Mouse (Mus musculus) MEL (cell line): ENCODE results near the gene Trmu.

Source experiments
- CTCF ChIP-seq, 3 experiments: IDR thresholded peaks in 2 of 3; conservative IDR thresholded peaks in 1 of 3; 2 replicates each; pipeline ENCODE4 v1.5.1; 2011 to 2012; ENCODE audit warnings: low read length in 3 of 3, low read depth in 2 of 3, mild to moderate bottlenecking in 2 of 3, improper control_type of control experiment in 1 of 3, inconsistent platforms in 1 of 3, mixed read lengths in 1 of 3, moderate library complexity in 1 of 3; ENCODE audit not compliant: control insufficient read depth in 1 of 3, insufficient read depth in 1 of 3, poor library complexity in 1 of 3, severe bottlenecking in 1 of 3
- E2F4 ChIP-seq: IDR thresholded peaks from 2 replicates; pipeline ENCODE4 v1.6.1; 2011; ENCODE audit warnings: low read depth, low read length, improper control_type of control experiment, borderline replicate concordance
- GABPA ChIP-seq: IDR thresholded peaks from 2 replicates; pipeline ENCODE4 v1.6.1; 2012; ENCODE audit warnings: low read depth, mild to moderate bottlenecking, inconsistent platforms, low read length, improper control_type of control experiment, moderate library complexity
- HCFC1 ChIP-seq: IDR thresholded peaks from 2 replicates; pipeline ENCODE4 v1.6.1; 2012; ENCODE audit warnings: low read depth, mild to moderate bottlenecking, inconsistent platforms, low read length, improper control_type of control experiment, moderate library complexity
- MYC ChIP-seq: IDR thresholded peaks from 2 replicates; pipeline ENCODE4 v1.6.1; 2011; ENCODE audit warnings: low read depth, mild to moderate bottlenecking, low read length, improper control_type of control experiment, moderate library complexity
- POLR2A ChIP-seq, 2 experiments: IDR thresholded peaks; 2 replicates each; pipeline ENCODE4 v1.6.1; 2011 to 2012; ENCODE audit warnings: low read length in 2 of 2, mild to moderate bottlenecking in 2 of 2, control low read depth in 1 of 2, improper control_type of control experiment in 1 of 2, low read depth in 1 of 2, moderate library complexity in 1 of 2; ENCODE audit not compliant: control insufficient read depth in 1 of 2, insufficient read depth in 1 of 2, poor library complexity in 1 of 2
- POLR2AphosphoS2 ChIP-seq: IDR thresholded peaks from 2 replicates; pipeline ENCODE4 v1.6.1; 2011; ENCODE audit warnings: low read length, improper control_type of control experiment
- TAL1 ChIP-seq: IDR thresholded peaks from 2 replicates; pipeline ENCODE4 v1.6.1; 2012; ENCODE audit warnings: mild to moderate bottlenecking, inconsistent platforms, low read length, moderate library complexity, mixed read lengths
- ZMIZ1 ChIP-seq: IDR thresholded peaks from 2 replicates; pipeline ENCODE4 v1.6.1; 2012; ENCODE audit warnings: low read depth, mild to moderate bottlenecking, inconsistent platforms, low read length, improper control_type of control experiment, moderate library complexity

DNA sequence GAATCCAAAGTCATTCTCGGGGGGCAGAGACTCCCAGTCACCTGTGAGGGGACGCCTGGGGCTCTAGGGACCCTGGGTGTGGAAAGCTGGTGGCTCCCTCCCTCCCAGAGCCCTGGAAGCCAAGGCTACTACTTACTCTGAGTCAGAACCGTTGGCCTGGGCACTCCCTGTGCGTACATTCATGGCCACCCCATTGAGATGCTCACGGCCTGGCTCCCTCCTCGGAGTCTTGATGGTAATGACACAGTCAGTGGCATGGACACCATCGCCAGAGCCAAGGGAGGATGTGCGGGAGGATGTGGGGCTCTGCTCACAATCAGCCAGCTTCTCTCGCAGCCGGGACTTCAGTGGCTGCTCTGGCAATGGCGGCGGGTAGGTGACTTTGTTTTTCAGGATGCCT, 21.7 kb downstream of the Trmu start:
- TF ChIP-seq GABPA (no peak), CTCF (IDR thresholded peaks at IDR 0.05 in 2 of 3, conservative IDR thresholded peaks at IDR 0.05 in 1 of 3; ENCODE audit: control insufficient read depth in 1 of 3, insufficient read depth in 1 of 3, low read depth in 2 of 3, low read length in 3 of 3, poor library complexity in 1 of 3, severe bottlenecking in 1 of 3) (no peak), POLR2A (IDR thresholded peaks at IDR 0.05; ENCODE audit: control insufficient read depth in 1 of 2, insufficient read depth in 1 of 2, low read depth in 1 of 2, low read length in 2 of 2, poor library complexity in 1 of 2) (no peak), HCFC1 (no peak), MYC (no peak), E2F4 (no peak), ZMIZ1 (no peak), POLR2AphosphoS2 (no peak), TAL1 (no peak)
